Mouse (Mus musculus) Patski (cell line): ENCODE measurements around the gene Kirrel. TPM values are rescaled to one million over a fixed set of nuclear protein-coding genes. Genes with fewer than 3 reads are reported as not detected.

ENCODE experiments used
- ATAC-seq: fragments of 100-300 bp; one replicate; pipeline ENCODE4 v1.8.0; 2021
- CTCF ChIA-PET: fragments of 350-600 bp; sonication (Branson Sonifier 250); formaldehyde crosslinking; loops from one replicate; lab custom pipeline; 2022; ENCODE audit warnings: inconsistent platforms; lab: Charles Lee
- POLR2A ChIA-PET: fragments of 350-600 bp; sonication (Branson Sonifier 250); formaldehyde crosslinking; loops from one replicate; lab custom pipeline; 2022; ENCODE audit warnings: antibody characterized with exemption, inconsistent platforms; lab: Charles Lee
- DNase-seq: peaks from one replicate; pipeline ENCODE4 v3.0.0-alpha.2; 2011; ENCODE audit warnings: low read depth, low spot score
- H3K27me3 ChIP-seq: fragments of 371-371 bp; one replicate; pipeline ENCODE4 v1.5.1; 2021
- CTCF ChIP-seq: fragments of 100-300 bp; IDR thresholded peaks from one replicate; pipeline ENCODE4 v1.5.1; 2021
- in situ Hi-C: fragments of 300-500 bp; cut with MboI; formaldehyde crosslinking; loops from 3 replicates; pipeline ENCODE4 v1.11.1; 2018; ENCODE audit warnings: low pct_unique_long_range_greater_than_20kb, mixed read lengths
- polyA plus RNA-seq: library from polyadenylated mRNA; unstranded; gene quantifications from one replicate; pipeline ENCODE4 v1.2.3, GENCODE M21; 2021

Gene Kirrel
- polyA plus RNA-seq, 1 experiment from 2014 or later: 156 TPM

DNA sequence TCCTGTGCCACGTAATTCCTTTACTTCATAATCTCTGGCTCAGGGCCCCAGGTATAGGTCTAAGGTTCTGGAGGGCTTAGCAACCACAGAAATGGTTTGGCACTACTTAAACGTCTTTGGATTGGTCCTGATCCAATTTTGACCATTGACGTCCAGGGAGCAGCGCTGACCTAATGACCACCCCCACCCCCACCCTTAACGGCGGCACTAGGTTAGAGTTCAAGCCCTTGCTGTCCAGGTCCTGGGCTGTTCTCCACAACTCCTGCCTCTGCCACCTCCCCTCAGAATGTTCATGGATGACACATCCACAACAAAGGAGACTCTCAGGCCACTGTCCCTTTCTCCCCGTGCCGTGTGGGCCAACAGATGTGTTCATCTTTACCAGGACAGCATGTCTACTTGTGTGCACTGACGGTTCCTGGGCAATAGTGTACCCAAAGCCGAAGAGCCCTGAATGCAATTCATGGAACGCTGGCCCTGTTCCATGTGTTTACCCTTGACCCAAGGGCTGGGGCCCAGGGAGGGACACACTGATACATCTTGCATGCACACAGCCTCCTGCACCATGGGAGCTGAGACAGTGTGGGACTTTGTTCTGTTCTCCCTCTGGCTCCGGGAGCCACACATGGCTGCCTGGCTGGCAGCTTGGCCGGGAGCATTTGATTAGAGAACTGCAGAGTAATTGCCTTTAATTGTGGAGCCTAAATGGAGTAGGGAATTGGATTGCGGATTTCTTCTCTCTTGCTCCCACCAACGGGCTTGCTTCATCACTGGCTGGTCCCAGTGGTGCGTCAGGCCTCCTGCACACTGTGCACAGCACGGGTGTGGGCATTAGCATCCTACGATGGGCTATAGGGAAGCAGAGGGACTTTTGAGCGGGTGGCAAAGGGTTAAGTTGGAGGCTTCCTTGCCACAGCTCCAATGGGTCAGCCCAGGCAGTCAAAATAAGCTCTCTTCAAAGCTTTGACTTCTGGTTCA, 76.3 kb downstream of the Kirrel start:
- TF ChIP-seq CTCF: no peak
- H3K27me3 ChIP-seq: no peaks in the 10 kb centered on the region
- DNase-seq: no peak
- ChIA-PET POLR2A (interaction anchor here (0.8 to 2.2 kb wide), 2 partner anchors 51 to 60 kb away, joined by 3 to 5 read pairs; no protein-coding TSS in a partner anchor), CTCF (interaction anchor here (1.2 to 2.8 kb wide), 3 partner anchors 8 to 77 kb away, joined by 3 to 11 read pairs (median 7); partner anchors contain the start of gene Kirrel)
- ATAC-seq: no peak
- in situ Hi-C loops: no loop called here

DNA sequence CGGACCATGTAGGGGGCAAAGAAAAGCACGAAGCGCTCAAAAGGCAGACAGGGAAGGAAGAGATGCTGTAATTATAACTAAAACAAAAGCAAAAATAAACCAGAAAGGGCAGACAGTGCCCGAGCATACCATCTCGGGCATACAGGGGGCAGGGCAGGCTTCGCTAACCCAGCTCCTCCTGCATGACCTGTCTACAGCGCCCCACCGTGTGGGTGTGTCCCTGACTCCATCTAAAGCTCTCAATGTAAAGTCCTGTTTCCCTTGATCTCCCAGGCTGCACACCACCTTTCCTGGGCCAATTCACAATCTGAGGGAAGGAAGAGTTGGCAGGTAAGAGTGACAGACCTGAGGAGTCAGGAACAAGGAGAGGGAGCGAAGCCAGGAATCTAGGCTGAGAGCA, 77.3 kb downstream of the Kirrel start:
- no peak for ATAC-seq
- TF ChIP-seq CTCF: no peak
- no peak for DNase-seq
- in situ Hi-C loops: no loop called here
- ChIA-PET CTCF (interaction anchor here (1.0 to 1.5 kb wide), 3 partner anchors 13 to 78 kb away, joined by 3 read pairs; partner anchors contain the start of gene Kirrel), POLR2A (interaction anchor here (2.2 kb wide), 1 partner anchor 61 kb away, joined by 5 read pairs; no protein-coding TSS in a partner anchor)
- H3K27me3 ChIP-seq: no peaks in the 10 kb centered on the region

DNA sequence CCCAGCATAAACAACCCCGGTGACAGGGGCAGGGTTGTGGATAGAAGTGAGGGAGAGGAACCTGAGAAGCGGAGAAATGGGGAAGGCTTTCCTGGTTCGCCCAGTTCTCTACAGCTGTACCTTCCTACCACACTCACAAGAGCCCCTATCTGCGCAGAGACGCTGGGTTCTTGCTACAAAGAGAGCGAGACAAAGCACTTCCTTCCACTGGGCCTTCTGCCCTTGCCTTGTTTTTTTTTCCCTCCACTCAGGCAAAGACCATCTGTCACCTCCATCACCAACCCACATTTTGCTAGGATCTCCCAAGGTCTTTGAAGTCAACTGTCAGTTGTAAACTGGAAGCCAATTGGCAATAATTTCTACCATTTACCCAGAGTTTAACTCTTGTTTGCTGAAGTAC, 80.8 kb downstream of the Kirrel start:
- TF ChIP-seq CTCF: no peak
- ChIA-PET POLR2A (interaction anchor here (0.6 to 2.8 kb wide), 3 partner anchors 17 to 173 kb away, joined by 3 to 7 read pairs (median 6); no protein-coding TSS in a partner anchor), CTCF (interaction anchor here (1.5 to 5.6 kb wide), 4 partner anchors 12 to 82 kb away, joined by 6 to 73 read pairs (median 9); partner anchors contain the start of gene Kirrel)
- H3K27me3 ChIP-seq: no peaks in the 10 kb centered on the region
- in situ Hi-C loops: no loop called here
- ATAC-seq (no peak), DNase-seq (no peak)

DNA sequence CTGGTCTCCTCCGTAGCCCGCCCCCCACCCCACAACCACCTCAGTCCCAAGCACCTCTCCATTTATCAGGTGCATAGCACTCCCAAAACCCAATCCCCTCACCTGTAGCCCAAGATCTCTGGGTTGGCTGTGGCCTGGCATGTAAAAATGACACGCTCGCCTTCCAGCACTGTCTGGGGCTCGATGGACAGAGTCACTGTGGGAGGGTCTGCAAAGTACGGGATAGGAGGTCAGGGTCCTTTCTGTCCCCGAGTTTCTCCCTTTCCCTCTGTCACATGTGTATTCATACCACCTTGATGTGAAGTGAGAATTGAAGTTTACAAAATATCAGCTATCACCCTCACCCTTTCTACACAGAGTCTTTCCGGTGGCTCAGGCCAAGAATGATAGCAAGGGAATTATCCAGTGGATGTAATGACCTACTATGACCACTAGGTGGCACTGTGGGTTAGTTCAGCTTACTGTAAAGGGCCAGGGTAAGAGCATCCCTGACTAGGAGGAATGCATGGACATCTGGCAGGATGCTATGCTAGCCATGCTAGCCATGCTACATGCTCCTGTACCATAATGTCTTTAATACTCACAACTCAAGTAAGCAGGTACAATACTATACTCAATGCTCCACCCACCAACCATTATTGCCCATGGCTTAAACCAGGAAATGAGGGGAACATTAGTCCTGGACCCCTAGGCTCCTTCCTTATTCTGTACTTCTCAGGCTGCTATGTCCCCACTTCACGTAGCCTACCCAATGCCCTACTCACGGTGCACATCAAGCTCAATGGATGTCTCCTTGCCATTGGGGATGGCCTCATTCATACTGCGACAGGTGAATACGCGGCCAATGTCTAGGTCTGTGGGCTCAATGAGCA, 84.6 kb downstream of the Kirrel start:
- in situ Hi-C loops: loop anchor here (5.0 kb wide), 1 partner anchor 87 kb away; no protein-coding TSS in a partner anchor
- no peaks in the 10 kb centered on the region for H3K27me3 ChIP-seq
- CTCF ChIA-PET: interaction anchor here (0.8 to 5.6 kb wide), 18 partner anchors 8 to 90 kb away, joined by 3 to 73 read pairs (median 5); partner anchors contain the start of gene Kirrel
- DNase-seq: no peak
- POLR2A ChIA-PET: interaction anchor here (0.8 to 3.0 kb wide), 4 partner anchors 67 to 87 kb away, joined by 3 to 12 read pairs (median 6); partner anchors contain the start of gene Kirrel
- TF ChIP-seq CTCF: no peak
- ATAC-seq: peak; percentile 63

DNA sequence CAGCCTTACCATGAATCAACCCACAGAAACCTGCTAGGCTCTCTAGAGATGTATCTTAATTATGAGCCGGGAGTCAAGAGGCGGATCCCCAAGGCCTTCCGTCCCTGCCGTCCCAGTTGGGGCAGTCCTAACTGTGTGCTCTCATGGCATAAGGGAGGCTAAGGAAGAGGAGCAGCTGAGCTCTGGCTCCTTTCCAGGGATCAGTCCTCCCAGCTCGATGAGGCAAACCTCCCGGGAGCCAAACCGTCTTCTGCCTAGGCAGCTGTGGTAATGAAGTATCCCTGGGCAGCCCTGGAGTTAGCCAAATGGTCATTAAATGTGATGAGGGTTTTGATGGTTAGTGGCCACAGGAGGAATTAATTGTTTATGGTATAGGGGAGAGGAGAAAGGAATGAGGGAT, 87.4 kb downstream of the Kirrel start:
- no peak for TF ChIP-seq CTCF
- in situ Hi-C loops: loop anchor here (5.0 kb wide), 1 partner anchor 90 kb away; no protein-coding TSS in a partner anchor
- CTCF ChIA-PET: interaction anchor here (1.3 to 8.0 kb wide), 3 partner anchors 8 to 88 kb away, joined by 3 to 49 read pairs (median 6); partner anchors contain the start of gene Kirrel

DNA sequence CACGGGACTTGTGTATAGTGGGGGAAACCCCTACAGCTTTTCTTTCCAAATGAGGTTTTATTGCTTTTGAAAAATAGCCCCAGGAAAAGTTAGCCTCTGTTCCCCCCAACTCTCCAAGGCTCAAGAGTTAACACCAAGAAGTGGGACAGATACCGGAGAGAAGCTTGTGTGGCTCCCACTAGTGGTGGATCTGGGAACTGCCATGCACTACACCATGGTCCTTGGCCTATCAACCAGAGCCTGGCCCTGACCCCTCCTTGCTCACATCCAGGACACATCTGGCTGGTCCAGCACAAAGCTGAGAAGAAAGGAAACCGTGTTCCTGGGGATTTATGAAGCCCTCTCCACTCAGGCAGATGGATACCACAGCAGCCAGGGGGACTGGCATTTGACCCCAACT, 92.3 kb downstream of the Kirrel start:
- ATAC-seq: peak; percentile 65
- in situ Hi-C loops: no loop called here

More for the DNA sequence above, 87.4 kb downstream of the Kirrel start:
- ATAC-seq (no peak), DNase-seq (no peak)
- H3K27me3 ChIP-seq: no peaks in the 10 kb centered on the region
- POLR2A ChIA-PET: no interaction called here

DNA sequence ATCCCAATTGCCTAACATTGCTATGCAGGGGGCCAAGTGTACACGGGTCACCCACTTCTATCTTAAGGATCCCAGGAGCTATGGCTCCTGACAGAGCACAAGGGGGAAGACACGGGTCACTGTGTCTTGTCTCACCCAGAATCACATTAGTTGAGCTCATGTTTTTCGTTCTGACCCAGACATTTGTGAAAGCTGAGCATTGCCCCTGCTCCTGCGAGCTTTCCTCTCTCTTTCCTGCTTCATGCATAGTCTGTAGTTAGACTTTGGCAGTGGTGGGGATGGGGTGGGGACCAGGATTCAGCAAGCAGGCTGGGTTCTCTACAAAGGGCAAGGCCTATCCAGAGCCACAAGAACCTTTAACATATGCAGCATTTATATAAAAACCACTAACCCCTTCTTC, 94.8 kb downstream of the Kirrel start:
- in situ Hi-C loops: no loop called here
- H3K27me3 ChIP-seq: no peaks in the 10 kb centered on the region
- ATAC-seq (no peak), DNase-seq (no peak)
- TF ChIP-seq CTCF: no peak
- POLR2A ChIA-PET: interaction anchor here (0.6 kb wide), 1 partner anchor 98 kb away, joined by 11 read pairs; no protein-coding TSS in a partner anchor
- CTCF ChIA-PET: interaction anchor here (1.1 to 8.0 kb wide), 3 partner anchors 10 to 96 kb away, joined by 4 to 49 read pairs (median 4); no protein-coding TSS in a partner anchor

More for the DNA sequence above, 92.3 kb downstream of the Kirrel start:
- CTCF ChIA-PET: interaction anchor here (0.9 to 8.0 kb wide), 28 partner anchors 8 to 423 kb away, joined by 3 to 49 read pairs (median 4); partner anchors contain the start of gene Kirrel
- TF ChIP-seq CTCF: no peak
- POLR2A ChIA-PET: no interaction called here
- DNase-seq: no peak
- H3K27me3 ChIP-seq: no peaks in the 10 kb centered on the region

DNA sequence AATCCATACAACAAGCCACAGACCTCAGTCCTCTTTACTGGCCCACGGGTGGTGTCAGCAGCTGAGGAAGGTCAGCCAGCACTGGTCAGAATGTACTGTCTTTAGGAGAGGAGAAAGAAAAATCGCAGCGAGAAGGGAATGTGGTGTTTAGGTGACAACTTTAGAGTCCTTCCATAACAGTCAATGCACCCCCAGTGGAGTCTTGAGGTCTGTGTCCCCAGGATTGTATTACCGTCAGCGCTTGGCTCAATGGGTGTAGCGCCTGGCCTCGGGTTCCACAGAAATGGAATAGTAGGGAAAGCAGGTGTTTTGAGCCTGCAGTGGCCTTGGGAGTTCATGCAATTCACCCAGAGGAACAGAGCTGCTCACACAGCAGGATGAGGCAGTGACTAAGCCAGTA, 95.2 kb downstream of the Kirrel start:
- no peak for DNase-seq
- no peak for TF ChIP-seq CTCF
- in situ Hi-C loops: no loop called here
- no peaks in the 10 kb centered on the region for H3K27me3 ChIP-seq
- POLR2A ChIA-PET: no interaction called here
- CTCF ChIA-PET: interaction anchor here (1.1 to 8.0 kb wide), 3 partner anchors 11 to 96 kb away, joined by 4 to 49 read pairs (median 4); no protein-coding TSS in a partner anchor
- no peak for ATAC-seq

DNA sequence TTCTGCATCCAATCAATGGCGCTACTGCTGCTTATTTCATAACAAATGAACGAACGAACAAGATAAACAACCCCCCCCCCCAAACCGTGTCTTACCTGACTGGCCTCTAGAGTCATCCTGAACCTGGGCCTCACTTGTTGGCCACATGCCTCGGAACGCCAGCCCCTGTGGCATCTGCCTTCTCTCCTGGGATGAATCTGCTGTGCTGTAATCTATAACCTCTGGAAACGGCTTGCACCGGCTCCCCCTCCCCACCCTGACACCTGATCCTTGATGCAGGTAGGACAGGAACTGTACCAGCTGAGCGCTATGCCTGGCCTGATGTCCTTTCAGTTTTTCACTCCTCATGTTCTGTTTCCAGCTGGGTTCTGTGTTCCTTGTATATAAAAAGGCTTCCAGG, 96.9 kb downstream of the Kirrel start:
- H3K27me3 ChIP-seq: no peaks in the 10 kb centered on the region
- no peak for ATAC-seq
- no peak for TF ChIP-seq CTCF
- ChIA-PET POLR2A (no interaction called here), CTCF (no interaction called here)
- no peak for DNase-seq
- in situ Hi-C loops: no loop called here
